Mouse (Mus musculus): Measurements from ENCODE around the gene Umad1. TPM values are rescaled to one million over a fixed set of nuclear protein-coding genes. Genes with fewer than 3 reads are reported as not detected.
"Not testable (repeated sequence)": the region's sequence is repeated elsewhere in the genome, so short reads cannot be mapped to it uniquely, and the experiment has no call there.

Gene Umad1
- polyA plus RNA-seq, 1 experiment: 10.2 TPM

DNA sequence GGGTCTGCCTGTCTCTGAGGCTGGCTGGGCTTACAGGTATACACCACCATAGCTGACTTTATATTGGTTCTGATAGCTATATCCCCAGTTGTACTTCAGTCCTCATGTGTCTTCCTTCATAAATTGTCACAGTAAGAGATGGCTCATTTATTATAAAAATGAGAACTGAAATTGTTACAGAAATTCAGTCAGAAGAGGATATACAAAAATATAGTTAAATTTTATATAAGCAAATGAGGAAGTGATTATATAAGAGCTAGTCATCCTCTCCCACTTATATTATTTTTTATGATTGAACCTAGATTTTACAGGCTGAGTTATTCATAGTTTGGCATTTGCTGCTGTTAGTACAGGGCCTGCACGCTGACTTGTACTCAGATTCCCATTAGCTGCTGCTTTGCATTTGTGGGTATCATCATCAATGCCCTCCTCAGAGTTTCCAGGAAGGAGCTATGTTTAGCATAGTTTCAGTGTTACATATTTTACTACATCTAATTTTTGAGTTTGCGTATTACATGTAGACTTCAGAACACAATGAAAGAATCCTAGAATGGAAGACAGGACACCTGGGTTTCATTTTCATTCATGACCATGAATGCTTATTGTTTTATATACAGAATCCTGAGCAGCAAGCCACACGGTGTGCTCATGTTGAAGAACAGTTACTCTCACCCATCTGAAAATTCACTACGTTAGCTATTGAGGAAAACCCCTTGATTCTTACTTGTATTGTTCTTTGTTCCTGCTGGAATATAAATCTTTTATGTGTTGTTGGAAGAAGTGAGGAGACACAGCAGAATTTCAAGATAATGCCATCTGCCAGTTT is 29.9 kb downstream of the Umad1 start:
- Histone ChIP-seq H3K27ac (replicated peaks; ENCODE audit: low read depth, low read length) (no peak overlapping the region), H3K4me3 (ENCODE audit: insufficient read depth, low read depth, low read length) (no peak overlapping the region), H3K4me1 (ENCODE audit: control insufficient read depth, insufficient read depth, insufficient read length, low read length) (peaks cover 5% of the 10 kb centered on the region; the same call in 1 of the 2 replicates)

DNA sequence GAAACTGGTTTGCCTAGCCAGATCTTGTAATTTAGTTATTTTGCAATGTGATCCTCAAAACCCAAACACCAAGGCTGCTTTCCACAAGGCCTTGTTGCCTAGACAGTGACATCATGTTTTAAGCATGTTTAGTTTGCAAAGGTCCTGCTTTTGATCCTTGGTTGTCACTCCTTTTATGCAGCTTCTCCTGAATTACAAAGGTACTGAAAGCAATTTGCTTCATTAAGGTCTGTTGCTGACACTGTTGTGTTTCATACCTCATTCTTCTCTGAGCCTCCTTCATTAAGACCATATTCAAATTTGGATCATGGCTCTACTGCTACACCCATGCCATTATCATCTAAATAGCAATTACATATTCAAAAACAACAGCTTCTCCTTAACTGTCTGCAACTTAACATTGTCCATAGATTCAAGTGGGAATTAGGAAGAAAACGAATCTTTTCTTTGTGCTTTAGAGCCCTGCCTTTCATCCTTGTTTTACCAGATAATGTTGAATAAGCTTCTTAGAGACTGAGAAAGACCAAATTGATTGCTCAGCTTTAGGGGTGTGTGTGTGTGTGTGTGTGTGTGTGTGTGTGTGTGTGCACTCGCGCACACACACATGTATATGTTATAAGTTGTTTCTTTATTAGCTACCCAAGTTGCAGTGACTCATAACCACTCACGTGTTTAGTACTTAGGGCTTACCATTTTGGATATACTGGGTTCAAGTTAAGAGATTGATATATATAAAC is 35.1 kb downstream of the Umad1 start:
- Histone ChIP-seq H3K4me3 (ENCODE audit: insufficient read depth, low read depth, low read length) (no peak overlapping the region), H3K27ac (replicated peaks; ENCODE audit: low read depth, low read length) (no peak overlapping the region), H3K4me1 (ENCODE audit: control insufficient read depth, insufficient read depth, insufficient read length, low read length) (no peaks in the 10 kb centered on the region)

DNA sequence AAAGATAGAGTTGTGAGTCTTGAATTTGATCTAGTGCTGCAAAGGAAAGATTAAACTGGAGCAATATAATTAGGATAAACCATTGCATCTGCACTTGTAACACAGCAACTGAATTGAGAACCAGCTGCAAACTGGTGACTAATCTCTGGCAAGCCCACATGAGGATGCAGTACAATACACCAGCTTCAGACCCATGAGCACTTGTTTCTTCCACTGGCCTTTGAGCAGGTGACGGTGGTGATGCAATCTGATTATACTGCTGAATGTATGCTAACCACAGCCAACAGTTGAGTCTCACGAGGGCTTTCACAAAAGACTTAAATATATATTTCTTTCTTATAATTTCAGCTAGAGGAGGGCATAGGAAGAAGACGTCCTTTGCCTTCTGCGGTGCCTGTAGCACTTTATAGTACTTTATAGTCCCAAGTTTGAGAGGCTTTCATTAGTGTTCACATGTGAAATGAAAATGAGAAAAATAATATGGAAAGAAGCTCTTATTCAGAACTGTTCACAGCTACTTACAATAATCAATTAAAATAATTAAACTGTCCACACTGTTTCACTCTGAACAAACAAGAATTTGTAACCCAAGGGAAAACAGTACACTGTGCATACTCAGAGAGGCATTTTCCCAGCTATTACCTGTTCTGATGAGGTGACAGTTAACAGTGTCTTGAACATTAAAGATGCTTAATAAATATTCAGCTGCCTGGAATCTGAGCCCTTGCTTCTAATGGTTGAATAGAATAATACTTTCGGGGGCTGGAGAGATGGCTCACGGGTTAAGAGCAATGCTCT is 40.2 kb downstream of the Umad1 start:
- Histone ChIP-seq H3K4me1 (ENCODE audit: control insufficient read depth, insufficient read depth, insufficient read length, low read length) (no peaks in the 10 kb centered on the region), H3K4me3 (ENCODE audit: insufficient read depth, low read depth, low read length) (no peak overlapping the region), H3K27ac (replicated peaks; ENCODE audit: low read depth, low read length) (no peak overlapping the region)

DNA sequence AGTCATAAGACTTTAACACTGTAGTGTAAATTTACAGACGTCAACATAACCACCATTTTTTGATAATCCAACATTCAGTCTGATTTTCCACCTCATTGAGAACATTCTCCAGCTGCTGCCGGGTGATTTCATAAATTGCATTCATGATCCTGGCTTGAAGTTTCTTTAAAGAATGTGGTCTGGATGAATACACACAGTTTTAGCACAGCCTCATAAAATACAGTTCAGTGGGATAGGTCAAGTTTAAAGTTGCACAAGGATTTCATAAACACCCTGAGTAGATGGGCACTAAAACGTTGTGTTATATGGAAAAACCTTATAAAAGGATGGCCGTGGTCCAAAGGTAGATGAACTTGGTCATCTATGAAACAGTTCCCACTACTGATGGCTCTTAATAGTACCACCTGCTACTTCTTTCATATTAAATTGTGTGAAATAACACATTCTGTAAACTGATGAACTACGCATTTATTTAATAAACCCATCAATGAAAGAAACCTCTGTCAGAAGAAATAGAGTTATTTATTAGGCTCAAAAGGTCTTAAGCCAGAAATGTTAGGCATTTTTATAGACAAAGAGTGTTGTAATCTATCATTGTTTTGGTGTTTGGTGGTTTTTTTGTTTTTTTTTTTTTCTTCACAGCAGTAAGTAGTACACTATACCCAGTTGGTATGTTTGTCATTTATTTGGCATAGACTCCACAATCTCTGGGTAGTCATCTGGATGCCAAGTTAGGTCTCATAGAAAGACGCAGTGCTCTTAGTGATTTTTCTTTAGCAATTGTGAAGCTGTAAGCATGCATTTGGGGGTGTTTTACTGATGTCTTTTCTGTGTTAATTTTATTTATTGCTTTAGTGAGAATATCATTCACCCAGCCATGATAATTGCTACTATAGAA is 49.0 kb downstream of the Umad1 start:
- Histone ChIP-seq H3K27ac (replicated peaks; ENCODE audit: low read depth, low read length) (no peak overlapping the region), H3K4me1 (ENCODE audit: control insufficient read depth, insufficient read depth, insufficient read length, low read length) (no peaks in the 10 kb centered on the region; the same call in 1 of the 2 replicates), H3K4me3 (ENCODE audit: insufficient read depth, low read depth, low read length) (no peak overlapping the region)

DNA sequence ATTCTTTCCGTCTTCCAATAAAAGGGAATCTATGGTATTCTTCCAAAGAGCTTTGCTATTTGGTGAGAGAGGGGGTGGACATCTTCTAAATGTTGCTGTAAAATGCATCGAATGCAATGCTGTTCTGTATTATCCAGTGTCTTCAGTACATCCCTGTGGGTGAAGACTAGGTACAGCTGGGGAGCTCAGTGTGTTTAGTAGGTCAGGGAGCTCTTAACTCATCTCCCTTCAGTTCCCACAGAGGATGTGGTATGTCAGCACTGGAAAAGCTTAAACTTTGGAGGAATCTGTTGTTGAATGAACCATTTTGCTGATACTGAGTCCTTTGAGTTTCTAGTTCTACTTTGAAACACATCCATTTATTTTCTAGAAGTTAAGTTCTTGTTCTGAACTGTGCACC is 53.5 kb downstream of the Umad1 start:
- Histone ChIP-seq H3K27ac (replicated peaks; ENCODE audit: low read depth, low read length) (no peak overlapping the region), H3K4me3 (ENCODE audit: insufficient read depth, low read depth, low read length) (no peak overlapping the region), H3K4me1 (ENCODE audit: control insufficient read depth, insufficient read depth, insufficient read length, low read length) (no peaks in the 10 kb centered on the region; the same call in none of the 2 replicates)

DNA sequence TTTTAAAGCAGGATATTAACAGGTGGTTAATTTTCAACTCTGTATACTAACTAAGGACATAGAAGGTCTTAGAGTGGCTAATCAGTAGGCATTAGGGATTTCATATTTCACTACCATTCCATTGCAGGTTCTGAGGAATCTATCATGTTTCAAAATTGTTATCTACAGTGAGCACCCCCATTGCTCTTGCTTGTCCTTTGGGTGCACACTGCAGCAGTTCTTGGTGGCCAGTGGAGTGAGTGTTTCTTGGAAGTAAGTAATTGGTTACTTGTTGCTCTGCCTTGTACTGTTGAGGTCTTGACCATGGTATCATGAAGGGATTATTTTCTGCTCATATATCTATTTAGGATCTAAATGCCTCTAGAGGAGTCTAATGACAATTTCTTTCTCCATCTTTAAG is 57.1 kb downstream of the Umad1 start:
- Histone ChIP-seq H3K4me3 (ENCODE audit: insufficient read depth, low read depth, low read length) (no peak overlapping the region), H3K4me1 (ENCODE audit: control insufficient read depth, insufficient read depth, insufficient read length, low read length) (no peaks in the 10 kb centered on the region; the same call in 1 of the 2 replicates), H3K27ac (replicated peaks; ENCODE audit: low read depth, low read length) (no peak overlapping the region)

DNA sequence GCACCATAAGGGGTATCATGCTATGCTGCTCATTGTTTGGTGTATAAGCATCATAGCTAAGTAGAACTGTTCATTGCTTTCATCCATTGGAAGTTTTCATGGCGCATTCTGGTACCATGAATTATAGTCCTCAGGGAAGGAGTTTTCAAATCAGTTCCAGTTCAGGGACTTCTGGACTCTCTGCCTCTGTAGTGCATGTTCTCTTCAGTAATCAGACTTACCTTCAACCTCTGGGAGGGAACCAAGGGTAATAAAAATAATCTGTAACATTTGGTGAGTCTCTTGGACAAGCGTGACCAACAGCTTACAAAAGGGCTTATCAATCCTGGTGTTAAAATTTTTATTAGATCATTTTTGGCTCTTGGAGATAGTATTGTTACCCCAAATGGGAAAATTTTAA is 60.5 kb downstream of the Umad1 start:
- no peak overlapping the region for H3K4me3 ChIP-seq (ENCODE audit: insufficient read depth, low read depth, low read length)
- no peak overlapping the region for H3K27ac ChIP-seq (replicated peaks; ENCODE audit: low read depth, low read length)

DNA sequence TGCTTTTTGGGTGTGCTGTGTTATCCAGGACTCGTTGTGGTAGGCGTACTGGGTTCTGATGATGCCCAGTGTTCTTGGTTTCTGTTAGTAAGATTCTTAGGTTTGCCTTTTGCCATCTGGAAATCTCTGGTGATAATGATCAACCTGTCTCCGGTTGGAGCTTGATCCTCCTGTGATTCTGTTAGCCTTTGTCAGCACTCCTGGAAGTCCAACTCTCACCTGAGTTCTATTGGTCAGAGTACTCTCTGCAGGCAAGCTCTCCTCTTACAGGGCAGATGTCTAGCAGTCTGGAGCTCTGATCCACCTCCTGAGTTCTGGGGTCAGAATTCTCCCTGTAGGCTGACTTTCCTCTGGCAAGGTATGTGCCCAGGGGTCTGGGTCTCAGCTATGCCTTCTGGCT is 72.4 kb downstream of the Umad1 start:
- not testable (repeated sequence) for H3K27ac ChIP-seq (replicated peaks; ENCODE audit: low read depth, low read length); H3K4me3 ChIP-seq (ENCODE audit: insufficient read depth, low read depth, low read length); H3K4me1 ChIP-seq (ENCODE audit: control insufficient read depth, insufficient read depth, insufficient read length, low read length)

More for the DNA sequence above, 60.5 kb downstream of the Umad1 start:
- H3K4me1 ChIP-seq (ENCODE audit: control insufficient read depth, insufficient read depth, insufficient read length, low read length): no peaks in the 10 kb centered on the region

DNA sequence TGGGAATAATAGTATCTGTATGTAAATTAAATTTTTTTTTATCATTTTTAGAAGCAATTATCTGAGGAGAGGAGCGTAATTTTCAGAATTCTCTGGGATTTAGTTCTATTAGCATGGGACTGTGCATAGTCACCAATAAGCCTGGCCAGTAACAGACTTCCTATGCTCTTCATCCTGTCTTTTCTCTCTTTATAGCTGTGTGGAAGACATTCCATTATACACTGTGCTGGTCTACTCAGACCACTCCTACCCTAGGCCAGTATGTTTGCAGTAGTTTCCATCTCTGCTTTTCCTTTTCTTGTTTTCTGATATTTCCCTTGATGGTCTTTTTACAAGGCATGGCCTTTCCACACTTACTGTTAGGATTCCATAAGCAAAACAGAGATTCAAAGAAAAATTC is 74.3 kb downstream of the Umad1 start:
- Histone ChIP-seq H3K27ac (replicated peaks; ENCODE audit: low read depth, low read length) (no peak overlapping the region), H3K4me1 (ENCODE audit: control insufficient read depth, insufficient read depth, insufficient read length, low read length) (peaks cover 2% of the 10 kb centered on the region; the same call in 1 of the 2 replicates), H3K4me3 (ENCODE audit: insufficient read depth, low read depth, low read length) (no peak overlapping the region)

DNA sequence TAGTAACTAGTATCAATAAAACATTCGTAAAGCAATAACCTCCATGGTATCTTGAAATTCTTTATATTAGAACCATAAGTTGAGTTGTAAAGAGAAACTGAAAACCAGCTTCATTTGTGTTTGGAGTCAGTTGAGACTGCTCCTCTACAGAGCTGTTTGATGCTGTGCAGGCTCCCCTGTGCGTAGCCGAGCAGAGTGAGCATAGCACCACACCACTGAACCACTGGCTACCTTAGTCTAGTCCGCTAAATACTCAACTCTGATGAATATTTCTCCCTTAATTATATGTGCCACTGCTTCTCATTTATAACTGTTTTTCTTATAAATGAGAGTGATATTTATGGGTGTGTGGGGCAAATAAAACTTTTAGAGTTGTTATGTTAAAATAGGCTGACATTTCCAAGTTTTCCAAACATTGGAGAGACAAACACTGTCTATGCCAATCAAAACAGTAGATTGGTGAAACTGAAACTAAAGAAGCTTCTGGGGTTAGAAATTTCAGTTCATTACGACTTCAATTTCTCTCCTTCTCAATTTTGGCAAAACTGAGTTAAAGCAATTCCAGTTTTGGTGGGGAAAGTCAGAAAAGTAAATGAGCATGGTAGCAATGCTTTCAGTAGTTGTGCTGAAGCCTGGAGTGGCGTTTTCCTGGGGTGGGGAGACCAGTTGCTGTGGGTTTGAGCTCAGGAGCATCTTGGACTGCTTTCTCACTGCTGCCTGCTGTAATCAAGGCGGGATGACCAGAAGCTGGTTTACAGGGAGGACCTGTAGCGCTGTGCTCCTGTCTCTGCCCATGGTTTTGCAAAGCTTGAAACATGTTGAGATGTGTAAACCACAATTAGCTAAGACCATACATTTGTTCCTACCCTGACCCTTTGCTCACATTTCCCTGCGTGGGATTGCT is 77.7 kb downstream of the Umad1 start:
- Histone ChIP-seq H3K4me1 (ENCODE audit: control insufficient read depth, insufficient read depth, insufficient read length, low read length) (peaks cover 2% of the 10 kb centered on the region; the same call in 1 of the 2 replicates), H3K4me3 (ENCODE audit: insufficient read depth, low read depth, low read length) (peak overlapping the region; percentile 53), H3K27ac (replicated peaks; ENCODE audit: low read depth, low read length) (peak overlapping the region; percentile 52)

DNA sequence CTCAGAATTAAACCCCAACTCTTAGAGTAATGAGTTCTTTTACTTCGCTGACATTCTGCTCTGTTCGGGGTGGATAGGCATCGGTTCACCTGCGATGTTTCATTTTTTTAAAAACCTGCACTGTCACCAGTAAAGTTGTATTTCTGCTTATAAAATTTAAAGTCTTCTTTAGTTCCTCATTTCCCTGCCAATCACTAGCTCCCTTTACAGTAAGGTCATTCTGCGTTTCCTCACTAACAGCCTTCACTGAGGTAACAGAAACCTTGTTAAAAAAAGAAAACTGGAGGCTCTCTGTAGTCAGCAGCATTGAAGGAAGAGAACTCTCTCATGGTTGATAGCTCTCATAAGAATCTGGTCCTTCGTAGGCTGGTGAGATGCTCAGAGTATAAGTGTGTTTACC is 80.4 kb downstream of the Umad1 start:
- Histone ChIP-seq H3K4me3 (ENCODE audit: insufficient read depth, low read depth, low read length) (no peak overlapping the region), H3K4me1 (ENCODE audit: control insufficient read depth, insufficient read depth, insufficient read length, low read length) (peaks cover 2% of the 10 kb centered on the region; the same call in 1 of the 2 replicates), H3K27ac (replicated peaks; ENCODE audit: low read depth, low read length) (no peak overlapping the region)

DNA sequence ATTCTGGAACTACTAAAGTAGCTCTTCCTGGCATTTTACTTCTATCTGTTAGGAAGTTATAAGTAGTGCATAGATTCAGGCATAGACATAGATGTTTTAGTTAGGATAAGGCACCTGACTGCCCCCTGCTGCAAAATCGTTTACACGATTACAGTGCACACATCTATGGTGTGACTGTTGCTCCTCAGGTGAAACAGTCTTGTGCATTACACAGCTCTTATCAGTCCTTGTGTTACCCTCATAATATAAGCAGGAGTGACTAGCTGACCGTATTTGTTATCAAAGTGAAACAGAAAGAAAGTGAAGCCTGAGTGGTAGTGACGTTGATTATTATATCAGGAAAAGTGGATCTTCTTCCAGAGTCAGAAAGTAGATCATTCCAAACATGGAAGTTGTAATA is 84.2 kb downstream of the Umad1 start:
- Histone ChIP-seq H3K4me3 (ENCODE audit: insufficient read depth, low read depth, low read length) (no peak overlapping the region), H3K27ac (replicated peaks; ENCODE audit: low read depth, low read length) (no peak overlapping the region), H3K4me1 (ENCODE audit: control insufficient read depth, insufficient read depth, insufficient read length, low read length) (0 out of 2 replicates have a peak, but pooled peaks cover 2% of the 10 kb centered on the region)

DNA sequence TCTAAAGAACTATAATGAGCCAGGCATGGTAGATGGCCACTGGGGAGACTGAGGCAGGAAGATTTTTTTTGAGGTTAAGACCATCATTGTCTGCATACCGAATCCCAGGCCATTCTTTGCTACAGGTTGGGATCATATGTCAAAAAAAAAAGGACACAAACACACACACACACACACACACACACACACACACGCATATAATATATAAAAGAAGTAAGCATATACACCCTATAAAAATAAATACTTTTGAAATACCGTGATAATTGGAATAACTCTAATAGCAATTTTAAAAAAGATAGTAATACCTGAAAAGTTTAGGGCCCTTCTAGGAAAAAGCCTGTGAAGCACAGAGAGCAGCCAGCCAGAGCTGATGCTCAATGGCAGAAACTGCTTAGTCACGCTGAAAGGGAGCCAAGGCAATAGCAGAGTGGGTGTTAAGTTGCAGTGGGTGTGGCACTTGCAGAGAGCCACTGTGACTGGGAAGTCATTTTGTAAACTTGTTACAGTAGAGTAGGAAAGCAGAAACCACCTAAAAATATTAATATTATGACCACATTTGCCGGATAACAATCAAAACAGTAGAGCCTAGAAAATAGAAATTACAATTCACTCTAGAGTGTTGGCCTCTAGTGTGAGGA is 86.2 kb downstream of the Umad1 start:
- no peak overlapping the region for H3K4me3 ChIP-seq (ENCODE audit: insufficient read depth, low read depth, low read length)
- H3K27ac ChIP-seq (replicated peaks; ENCODE audit: low read depth, low read length): no peak overlapping the region
- H3K4me1 ChIP-seq (ENCODE audit: control insufficient read depth, insufficient read depth, insufficient read length, low read length): peaks cover 2% of the 10 kb centered on the region; the same call in 1 of the 2 replicates
